Mouse (Mus musculus) megakaryocyte, embryonic 14.5 days (primary cell): Measurements from ENCODE around the gene Pip4k2b.

Experiments used
- FLI1 ChIP-seq: IDR thresholded peaks from 2 replicates; pipeline ENCODE4 v1.6.1; 2012; ENCODE audit warnings: low read length, inconsistent platforms, mixed read lengths
- GATA1 ChIP-seq: IDR thresholded peaks from 3 replicates; pipeline ENCODE4 v1.6.1; 2012; ENCODE audit warnings: mixed read lengths, low read length, inconsistent platforms, borderline replicate concordance

GRCm38 (mm10) chr11:97714784-97715760 is 29.4 kb downstream of the Pip4k2b start:
- no peak for TF ChIP-seq FLI1
- no peak for TF ChIP-seq GATA1
